Mouse (Mus musculus): ENCODE results near the gene Grb2.
"Not testable (repeated sequence)": the region's sequence is repeated elsewhere in the genome, so short reads cannot be mapped to it uniquely, and the experiment has no call there.

The Grb2 gene

DNA sequence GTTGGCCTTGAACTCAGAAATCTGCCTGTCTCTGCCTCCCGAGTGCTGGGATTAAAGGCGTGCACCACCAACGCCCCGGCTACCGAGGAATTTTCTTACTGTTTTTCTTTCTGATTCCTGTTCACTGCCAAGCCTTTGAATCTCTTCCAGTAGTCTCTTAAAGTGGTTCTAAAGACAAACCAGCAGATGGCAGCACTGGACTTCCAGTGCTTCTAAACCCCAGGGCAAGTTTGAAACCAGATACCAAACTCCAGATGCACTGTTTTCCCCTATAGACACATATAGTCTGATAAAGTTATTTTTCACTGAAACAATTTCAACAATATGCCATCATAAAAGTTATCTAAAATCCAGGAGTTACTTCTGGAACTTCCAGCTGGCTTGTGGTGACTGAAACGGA is 60.9 kb downstream of the Grb2 start:
- in situ Hi-C loops (cut with MboI): no loop called here

DNA sequence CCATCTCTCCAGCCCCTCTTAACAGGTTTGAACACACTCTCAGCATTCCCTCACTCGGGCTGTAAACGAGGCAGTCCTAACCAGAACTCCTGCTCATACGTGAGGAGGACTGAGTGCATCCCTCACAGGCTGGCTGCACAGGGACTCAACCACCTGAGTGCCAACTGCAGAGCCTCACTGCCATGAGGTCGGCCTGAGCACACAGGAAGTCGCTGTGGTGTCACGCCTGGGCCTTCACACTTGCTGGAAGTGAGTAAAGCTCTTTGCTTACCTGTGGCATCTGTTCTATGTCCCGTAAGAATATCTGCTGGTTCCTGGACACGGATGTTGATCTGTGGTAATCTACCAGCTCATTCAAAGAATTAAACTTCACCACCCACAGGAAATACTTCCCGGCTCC is 62.0 kb downstream of the Grb2 start:
- in situ Hi-C loops (cut with MboI): no loop called here

DNA sequence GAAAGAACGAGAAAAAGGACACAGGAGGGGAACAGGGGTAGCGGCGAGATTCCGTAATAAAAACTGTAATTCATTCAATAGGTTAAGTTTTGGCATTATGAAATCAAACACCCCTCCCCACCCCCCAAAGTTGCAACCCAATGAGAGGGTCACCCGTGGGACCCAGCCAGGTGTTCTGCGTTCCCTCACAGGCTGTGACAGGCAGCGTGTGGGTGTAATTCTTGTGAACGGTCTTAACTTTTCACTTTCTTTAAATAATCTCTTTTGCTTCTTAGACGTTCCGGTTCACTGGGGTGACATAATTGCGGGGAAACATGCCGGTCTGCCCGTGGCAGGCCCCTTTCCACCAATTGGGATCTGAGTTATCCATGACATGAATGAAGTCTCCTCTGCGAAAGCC is 62.9 kb downstream of the Grb2 start:
- in situ Hi-C loops (cut with MboI): not testable (repeated sequence)

DNA sequence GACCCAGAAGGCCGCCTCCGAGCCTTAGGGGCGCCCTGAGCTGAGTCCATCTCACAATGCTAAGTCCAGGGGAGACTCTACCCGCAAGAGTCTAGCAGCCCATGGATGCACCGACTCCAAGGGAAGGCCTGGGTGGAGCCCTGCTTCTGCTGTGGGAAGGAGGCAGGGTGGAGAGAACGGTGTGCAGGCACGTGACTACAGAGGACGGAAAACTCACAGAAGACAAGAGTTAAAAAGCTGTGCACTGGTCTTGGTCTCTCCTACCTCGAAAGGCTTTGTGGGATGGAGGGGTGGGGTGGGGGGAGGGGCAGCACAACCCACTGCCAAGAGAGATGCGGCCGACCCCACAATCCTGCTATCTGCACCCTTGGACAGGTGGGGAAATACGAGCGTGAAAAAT is 64.1 kb downstream of the Grb2 start:
- in situ Hi-C loops (cut with MboI): loop anchor here (5.0 kb wide), 1 partner anchor 73 kb away; no protein-coding TSS in a partner anchor

DNA sequence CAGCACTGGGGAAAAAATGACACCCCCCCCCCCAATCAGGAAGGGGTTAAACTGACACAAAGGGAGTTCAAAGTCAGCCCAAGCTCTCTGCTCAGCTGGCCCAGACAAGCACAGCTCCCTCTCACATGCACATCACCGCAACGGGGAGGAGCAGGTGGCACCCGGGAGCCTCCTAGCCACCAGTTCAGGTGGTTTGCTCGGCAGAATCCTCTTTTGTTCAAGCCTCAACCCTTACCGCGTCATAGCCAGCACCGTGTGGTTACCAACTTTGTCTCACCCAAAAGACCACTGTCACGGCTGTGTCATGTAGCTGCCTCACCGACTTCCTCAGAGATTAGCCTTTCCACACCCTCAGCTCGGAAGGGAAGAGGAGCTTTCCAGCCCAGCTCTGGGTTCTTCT is 65.1 kb downstream of the Grb2 start:
- in situ Hi-C loops (cut with MboI): loop anchor here (5.0 kb wide), 1 partner anchor 74 kb away; no protein-coding TSS in a partner anchor

DNA sequence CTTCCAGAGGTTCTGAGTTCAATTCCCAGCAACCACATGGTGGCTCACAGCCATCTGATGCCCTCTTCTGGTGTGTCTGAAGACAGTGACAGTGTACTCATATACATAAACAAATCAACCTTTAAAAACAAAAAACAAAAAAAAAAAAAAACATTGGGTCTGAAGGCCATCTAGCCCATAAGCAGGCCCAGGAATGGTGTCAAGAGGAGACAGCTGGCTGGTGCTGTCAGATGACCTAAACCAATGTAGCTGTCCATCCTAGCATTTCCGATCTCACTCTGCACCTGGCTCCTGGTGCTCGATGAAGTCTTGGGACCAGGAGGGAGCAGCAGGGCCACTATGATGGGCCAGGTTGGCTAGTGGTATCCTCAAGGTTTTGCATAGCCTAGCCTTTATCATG is 65.7 kb downstream of the Grb2 start:
- in situ Hi-C loops (cut with MboI): loop anchor here (5.0 kb wide), 1 partner anchor 75 kb away; no protein-coding TSS in a partner anchor

DNA sequence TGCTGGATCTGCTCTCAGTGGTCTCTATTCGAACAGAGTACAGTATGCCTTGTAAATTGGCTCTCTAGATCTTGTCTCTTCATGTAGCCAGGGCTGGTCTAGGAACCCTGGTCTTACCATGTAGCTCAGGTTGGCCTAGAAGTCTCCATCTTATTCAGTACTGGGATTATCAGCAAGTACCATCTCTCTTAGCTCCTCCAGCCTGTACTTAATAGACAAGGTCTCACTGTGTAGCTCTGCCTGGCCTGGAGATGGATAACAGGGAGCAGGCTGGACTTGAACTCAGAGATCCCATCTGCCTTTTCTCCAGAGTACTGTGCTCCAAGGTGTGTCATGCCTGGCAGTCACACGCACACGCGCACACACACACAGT is 66.7 kb downstream of the Grb2 start:
- in situ Hi-C loops (cut with MboI): loop anchor here (5.0 kb wide), 1 partner anchor 76 kb away; no protein-coding TSS in a partner anchor

DNA sequence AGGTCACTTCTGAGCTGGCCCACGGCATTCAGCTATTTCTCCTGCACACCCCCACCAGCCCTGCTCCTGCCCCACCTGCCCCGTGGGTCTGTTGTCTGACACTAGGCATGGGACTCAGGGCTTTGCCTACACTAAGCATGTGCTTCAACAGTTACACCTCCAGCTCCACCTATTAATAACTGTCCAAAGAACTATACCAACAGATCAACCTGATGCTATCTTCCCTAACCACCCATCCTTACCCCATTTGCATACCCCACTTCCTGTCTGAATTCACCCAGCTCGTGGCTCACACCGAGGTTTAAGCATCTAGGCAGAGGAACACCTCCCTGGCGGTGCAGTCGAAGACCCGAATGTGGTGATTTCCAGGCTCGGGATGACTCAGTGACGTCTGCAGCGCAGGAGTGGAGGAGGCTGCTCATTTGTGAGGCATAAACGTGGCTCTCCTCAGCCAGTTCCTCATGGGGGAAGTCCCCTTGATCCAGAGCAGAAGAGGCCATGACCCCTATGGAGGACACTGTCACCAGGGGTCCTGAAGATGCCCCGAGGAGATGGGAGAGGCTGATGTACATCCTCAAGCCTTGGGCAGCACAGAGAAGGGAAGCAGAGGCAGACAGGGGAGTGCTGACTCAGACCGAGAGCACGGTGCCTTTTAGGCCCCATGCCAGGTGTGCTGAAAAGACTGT is 67.3 kb downstream of the Grb2 start:
- in situ Hi-C loops (cut with MboI): loop anchor here (5.0 kb wide), 1 partner anchor 76 kb away; no protein-coding TSS in a partner anchor

DNA sequence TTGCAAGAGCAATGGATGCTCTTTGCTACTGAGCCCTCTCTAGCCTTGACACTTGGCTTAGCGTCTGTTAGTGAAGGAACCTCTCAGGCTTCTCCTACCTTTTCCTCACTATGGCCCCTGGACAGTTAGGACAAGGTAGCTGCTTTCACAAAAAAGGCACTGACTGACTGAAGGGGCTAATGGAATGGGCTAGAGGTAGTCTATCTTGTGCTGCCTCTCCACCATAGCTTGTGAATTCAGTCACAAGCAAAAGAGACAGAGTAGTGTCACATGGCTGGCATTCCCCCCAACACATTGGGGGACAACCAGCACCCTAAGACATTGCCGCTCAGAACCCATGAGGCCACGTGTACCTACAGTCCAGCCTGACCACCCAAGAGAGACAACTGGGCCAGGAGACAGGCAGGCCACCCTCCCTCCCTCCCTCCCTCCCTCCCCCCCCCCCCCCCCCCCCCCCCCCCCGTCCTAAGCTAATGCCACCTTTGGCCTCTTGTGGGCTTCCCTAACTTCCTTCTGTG is 68.0 kb downstream of the Grb2 start:
- in situ Hi-C loops (cut with MboI): loop anchor here (5.0 kb wide), 1 partner anchor 77 kb away; no protein-coding TSS in a partner anchor

DNA sequence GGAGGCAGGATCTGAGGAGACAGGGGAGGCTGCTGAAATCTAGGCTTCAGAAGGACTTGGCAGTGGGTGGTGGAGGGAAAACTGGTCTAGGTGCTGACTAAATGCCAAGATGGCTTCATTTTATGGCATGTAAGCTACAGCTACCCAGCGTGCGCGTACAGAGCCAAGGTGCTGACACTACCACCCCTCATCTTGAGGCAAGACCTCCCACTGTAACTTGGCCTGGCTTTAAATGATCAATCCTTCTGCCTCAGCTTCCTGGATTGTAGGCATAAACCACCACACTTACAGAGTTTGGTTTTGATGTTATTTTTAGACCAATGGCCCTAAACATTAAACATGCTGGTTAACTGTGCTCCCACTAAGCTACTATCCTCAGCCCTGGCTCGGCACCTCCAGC is 68.9 kb downstream of the Grb2 start:
- in situ Hi-C loops (cut with MboI): no loop called here

DNA sequence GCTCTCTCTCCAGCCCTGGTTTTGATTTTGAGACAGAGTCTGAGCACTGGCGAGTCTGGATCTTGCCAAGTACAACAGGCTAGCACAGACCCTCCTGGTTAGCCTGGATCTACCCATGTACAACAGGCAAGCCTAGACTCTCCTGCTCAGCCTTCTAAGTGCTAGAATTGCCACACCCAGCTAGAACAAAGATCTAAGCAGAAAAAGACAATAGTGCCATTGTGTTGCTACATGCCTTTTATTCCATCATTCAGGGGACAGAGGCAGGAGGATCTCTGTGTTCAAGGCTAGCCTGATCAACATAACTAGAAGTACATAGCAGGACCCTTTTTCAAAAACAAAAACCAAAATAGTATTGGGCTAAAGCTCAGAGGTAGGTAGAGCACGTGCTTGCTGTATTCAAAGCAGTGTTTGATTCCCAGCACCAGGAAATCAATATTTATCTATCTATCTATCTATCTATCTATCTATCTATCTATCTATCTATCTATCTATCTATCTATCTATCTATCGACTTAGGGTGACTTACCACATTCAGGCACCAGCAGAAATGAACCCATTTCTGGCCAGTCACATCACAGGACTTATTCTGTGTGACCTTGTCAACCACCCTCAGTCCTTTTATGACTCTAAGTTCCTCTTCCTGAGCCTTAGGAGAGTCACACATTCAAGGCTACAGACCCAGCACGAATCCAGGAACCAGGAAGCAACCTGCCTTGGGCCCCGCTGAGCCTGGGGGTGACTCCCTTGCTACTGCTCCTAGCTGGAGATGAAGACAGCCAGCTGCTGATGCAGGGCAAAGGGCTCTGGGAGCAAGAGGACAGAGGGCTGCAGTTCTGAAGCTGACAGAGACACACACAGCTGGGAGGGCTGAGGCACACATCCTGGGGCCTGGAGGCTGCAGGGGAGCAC is 69.6 kb downstream of the Grb2 start:
- in situ Hi-C loops (cut with MboI): no loop called here

DNA sequence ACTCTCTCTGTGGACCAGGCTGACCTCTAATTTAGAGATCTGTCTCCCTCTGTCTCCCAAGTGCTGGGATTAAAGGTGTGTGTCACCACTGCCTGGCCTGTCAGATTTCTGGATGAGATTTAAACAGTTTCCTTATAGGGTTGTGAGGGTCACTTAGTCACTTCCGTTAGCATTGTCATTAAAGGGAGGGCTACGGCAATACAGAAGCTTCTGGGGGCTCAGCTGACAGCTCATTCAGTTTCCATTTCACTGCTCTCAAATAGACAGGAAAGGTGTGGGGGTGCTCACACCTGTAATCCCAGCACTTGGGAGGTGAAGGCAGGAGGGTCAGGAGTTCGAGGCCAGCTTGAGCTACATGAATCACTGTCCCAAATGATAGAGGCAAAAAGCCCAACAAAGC is 71.4 kb downstream of the Grb2 start:
- in situ Hi-C loops (cut with MboI): no loop called here

DNA sequence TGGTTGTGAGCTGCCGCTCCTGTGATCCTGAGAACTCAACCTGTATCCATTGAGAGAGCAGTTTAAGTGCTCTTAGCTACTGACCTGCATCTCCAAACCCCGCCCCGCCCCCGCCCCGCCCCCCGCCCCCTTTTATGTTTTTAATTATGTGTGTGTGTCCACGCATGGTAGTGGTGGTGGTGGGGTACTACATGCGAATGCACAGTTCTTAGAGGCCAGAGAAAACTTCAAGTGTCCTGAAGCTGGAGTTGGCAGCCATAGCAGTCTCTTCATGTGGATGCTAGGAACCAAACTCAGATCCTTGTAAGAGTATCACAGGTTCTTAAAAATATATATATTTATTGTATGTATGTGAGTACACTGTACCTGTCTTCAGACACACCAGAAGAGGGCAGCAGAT is 72.9 kb downstream of the Grb2 start:
- in situ Hi-C loops (cut with MboI): no loop called here

DNA sequence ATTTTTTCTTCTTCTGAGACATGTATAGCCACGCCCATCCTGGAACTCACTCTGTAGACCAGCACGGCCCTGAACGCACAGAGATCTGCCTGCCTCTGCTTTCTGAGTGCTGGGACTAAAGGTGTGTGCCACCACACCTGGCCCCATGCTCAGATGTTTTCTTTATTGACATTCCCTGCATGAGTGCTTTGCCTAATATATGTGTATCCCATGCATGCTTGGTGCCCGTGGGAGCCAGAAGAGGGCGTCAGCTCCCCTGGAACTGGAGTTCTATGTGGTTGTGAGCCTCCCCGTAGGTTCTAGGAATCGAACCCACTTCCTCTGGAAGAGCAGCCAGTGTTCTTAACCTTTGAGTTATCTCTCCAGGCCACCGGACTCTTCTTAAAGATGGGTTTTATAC is 73.4 kb downstream of the Grb2 start:
- in situ Hi-C loops (cut with MboI): no loop called here

DNA sequence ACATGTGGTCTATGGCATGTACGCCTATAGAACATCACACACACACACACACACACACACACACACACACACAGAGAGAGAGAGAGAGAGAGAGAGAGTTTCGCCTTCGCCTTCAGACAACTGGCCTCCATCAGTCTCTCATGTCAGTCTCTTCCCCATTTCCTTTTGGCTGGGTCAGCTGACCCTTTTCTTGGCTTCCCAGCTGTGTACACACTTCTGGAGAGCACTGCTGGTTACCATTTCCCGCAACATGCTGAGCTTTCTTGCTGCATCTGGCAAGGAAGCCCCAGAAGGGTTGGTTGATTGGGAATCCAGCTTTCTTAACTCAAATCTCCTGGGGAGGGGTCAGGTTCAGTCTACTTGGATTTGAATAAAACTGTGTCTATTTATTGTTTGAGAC is 74.3 kb downstream of the Grb2 start:
- in situ Hi-C loops (cut with MboI): no loop called here

DNA sequence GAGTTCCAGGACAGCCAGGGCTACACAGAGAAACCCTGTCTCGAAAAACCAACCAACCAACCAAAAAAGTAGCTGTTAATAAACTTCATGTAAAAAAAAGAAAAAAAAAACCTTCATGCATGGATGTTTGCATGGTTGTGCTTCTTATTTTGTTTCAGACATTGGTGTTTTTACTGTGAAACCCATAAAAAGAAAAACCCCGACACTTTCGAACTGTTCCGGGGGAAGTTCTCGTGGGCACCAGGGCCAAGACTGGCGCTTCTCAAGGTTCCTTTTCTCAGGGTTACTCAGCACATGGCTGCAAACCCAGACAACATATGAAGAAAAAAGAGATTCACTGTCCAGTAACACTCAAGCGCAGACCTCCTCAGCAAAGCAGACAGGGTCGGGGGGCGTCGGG is 75.5 kb downstream of the Grb2 start:
- in situ Hi-C loops (cut with MboI): no loop called here

DNA sequence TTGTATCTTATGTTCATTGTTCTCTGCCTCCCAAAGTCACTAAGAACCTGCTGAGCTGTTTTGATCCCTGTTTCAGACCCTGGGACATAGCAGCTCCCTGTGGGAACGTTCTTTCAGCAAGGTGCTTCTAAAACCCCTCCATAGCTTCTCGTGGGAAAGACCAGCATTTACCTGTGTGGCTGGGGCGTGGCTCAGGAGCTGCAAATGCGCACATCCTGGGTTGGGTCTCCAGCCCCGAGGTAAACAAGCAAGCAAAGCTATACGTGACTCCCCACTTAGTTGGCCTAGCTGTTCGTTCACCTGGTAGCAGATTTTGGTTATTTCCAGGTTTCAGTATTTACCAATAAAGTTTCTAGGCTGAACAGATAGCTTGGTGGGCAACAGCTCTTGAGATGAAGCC is 76.2 kb downstream of the Grb2 start:
- in situ Hi-C loops (cut with MboI): no loop called here

DNA sequence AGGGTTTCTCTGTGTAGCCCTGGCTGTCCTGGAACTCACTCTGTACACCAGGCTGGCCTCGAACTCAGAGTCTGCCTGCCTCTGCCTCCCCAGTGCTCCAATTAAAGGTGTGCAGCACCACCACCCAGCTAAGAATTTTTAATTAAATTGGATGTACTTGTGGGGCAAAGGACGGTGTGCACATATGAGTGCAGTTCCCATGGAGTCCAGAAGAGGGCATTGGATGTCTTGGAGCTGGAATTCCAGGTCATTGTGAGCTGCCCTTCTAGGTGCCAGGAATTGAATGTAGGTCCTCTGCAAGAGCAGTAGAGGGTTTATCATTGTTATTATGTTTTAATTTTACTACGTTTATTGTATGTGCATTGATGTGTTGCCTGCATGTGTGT is 76.9 kb downstream of the Grb2 start:
- in situ Hi-C loops (cut with MboI): no loop called here

DNA sequence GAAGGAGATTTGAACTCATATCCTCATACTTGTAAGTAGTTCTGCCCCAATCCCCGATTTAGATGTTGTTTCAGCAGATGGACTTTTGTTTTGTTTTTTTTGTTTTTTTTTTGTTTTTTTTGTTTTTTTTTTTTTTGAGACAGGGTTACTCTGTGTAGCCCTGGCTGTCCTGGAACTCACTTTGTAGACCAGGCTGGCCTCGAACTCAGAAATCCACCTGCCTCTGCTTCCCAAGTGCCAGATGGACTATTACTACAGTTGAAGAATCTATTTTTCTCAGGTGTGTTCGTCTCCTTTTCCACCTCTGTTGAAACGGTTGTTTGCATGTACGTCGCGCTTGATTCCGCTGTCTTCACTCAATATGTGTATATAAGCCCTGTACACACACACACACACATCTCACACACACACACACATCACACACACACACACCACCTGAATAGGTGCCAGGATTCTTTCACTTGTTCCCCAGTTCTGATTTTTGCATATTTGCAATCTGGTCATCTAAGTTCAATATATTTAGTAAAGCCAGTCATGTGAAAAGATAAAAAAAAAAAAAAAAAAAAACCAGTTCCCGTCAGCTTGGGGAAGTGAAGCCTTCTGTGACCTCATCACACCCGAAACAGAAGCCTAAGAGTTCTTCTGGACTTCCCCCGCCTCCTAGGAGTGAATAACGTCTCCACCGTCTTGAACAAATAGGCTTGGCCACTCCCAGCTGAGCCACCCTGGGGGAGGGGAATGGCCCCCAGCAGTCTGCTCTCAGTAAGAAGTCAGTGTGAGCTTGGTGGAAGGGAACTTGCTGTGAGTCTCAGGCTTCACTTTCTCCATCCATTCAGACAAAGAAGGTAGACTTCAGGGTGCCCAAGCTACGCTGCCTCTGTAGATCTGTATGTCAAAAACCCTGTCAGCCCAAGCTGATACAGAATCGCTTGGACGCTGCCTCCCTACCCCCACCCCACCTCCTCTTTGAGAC is 77.6 kb downstream of the Grb2 start:
- in situ Hi-C loops (cut with MboI): no loop called here

DNA sequence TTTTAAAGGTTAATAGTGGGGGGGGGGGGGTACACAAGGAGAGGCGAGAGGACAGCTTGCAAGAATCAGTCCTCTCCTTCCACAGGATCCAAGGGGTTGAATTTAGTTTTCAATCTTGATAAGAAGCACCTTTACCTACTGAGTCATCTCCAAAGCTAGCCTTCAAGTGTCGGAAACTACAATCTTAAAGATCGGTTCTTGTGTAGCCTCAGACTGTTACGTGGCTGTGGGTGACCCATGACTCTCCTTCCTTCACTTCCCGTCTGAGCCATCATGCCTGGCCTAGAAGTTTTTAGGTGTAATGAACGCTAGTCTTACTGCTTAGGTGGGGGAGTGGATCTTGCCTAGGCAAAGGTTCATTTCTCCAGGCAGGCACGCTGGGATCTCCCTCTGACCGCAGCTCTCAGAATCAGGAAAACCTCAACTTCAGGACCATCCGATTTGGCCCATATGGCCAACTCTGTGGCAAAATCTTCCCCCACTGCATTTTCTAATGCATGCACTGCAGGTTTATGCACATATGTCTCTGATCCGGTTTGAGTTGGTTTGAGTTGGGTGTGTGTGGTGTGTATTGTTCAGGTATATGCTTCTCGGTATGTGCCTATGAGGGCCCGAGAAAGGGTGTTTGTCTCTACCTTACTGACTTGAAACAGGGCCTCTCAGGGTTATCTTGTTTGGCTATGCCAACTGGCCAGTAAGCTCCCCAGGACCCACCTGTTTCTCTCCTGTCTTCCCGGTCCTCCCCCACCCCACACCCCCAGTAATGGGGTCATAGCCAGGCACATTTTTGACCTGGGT is 78.5 kb downstream of the Grb2 start:
- in situ Hi-C loops (cut with MboI): no loop called here
